Mouse (Mus musculus) retina, postnatal 1 day (tissue): ENCODE measurements around the gene Mbl2.
"Not testable (repeated sequence)": the region's sequence is repeated elsewhere in the genome, so short reads cannot be mapped to it uniquely, and the experiment has no call there.

Source experiments
- DNase-seq: peaks from one replicate; pipeline ENCODE4 v3.0.0-alpha.2; 2012

Mbl2 gene

DNA sequence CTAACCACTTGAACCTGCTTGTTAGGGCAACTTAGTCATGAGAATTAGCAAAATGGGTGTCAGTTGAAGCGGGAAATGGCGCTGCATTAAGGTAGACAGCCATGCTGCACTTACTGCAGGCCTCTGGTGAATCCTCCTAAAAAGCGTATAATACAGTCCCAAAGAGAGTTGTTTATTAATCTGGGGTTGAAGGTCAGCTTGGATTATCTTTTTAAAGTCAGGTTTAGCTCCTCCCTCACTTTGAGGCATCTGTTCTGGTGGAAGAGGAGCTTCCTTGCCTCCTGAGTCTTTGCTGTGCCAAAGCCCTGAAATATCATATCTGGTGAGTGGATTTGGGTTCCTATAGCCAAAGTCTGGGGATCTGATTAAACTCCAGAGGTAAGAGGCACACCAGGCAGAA, at the start of gene Mbl2:
Mbl2 (plus strand) TSS at position 252 of the 400 bp plus-strand sequence.
- no peak for DNase-seq

DNA sequence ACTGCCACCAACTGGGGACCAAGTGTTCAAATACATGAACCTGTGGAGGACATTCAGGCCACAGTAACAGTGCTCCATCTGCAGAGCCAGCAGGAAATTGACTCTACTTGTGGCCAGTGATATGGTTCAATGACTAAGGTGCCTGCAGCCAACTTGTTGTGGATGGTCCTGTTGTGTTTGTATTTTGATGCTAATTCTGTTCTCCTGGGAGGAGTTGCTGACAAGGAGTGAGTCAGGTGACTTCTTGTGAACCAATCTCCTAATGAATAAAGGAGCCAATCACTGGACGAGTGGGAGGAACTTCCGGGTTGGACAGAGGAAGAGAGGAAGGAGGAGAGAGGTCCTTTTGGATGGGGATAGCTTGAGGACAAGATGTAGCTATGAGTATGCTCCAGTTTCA, 47.2 kb upstream of the Mbl2 start:
- DNase-seq: no peak

DNA sequence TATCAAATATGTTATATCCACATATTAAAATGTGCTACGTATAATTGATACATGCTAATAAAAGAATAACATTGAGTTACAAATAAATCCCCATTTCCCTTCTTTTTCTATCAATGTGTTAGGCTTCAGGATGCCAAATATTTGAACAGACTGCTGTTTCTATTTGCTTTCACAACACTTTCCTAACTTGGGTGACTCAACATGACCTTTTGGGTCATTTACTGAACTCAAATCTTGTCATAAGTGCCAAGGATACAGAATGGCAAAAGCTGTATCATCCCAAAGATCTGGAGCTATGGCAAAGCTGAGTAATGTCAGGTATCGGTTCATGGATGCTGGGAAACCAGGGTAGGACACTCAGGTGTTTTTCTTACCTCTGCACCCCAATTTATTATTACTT, 45.5 kb upstream of the Mbl2 start:
- no peak for DNase-seq

DNA sequence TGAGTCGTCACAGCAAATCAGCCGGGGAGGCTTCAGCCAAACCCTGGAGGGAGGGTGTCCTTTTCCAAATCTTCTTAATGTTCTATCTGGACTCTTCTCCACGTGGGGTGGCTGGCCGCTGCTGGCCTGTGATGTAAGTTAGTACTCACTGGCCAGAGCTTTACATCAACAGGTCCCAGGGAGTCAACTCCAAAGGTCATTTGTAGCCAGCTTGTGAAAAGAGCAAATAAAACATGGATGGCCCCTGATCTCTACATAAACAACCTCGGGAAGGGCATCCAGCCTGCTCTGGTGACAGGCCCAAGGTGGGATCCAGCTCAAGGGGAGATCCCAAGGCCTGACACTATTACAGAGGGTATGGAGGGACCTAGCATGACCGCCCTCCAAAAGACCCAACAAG, 37.7 kb upstream of the Mbl2 start:
- DNase-seq: no peak

DNA sequence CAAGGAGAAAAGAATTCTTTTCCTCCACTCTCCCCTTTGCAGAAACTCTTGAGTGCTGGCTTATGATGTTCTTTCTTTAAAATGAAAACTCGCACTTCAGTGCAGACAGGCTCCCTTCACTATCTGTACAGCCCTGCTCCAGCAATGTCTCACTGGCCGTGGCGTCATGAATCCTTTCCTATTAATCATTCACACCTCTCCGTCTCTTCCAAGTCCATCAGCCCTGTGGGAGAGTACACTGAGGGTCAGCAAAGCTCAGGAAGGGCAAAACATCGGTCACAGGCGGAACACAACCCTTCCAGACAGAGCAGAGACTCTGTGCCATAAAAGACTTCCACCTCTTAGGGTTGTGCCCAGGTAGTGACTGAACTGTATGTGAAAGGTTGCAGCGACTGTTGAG, 30.6 kb upstream of the Mbl2 start:
- no peak for DNase-seq

DNA sequence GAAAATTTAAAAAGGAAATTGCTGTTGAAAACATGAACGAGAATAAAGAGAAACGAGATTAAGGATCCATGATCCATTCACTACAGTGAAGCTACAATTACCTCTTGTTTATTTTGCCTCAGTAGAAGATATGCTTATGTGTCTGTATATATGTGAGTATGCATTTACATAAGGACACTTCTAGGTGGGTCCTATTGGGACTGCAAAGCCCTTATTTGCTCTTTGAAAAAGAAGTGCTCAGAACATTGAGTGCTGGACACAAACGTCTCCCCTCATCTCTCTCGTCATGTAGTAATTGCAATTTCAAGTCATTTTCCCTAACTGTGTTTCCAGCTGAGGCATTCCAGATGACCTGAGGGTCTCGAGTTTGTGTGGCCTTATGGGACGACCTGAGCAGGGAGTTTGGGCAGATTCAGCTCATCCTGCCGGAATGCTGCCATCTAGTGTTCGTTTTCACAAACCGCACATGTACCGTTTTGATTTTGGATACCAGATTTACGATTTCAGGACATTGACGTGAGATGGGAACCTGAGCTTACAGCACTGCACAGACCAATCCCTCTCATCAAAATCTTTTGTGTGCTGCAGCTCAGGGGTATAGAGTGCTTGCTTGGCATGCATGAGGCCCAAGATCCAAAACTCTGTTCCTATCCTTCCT, 27.5 kb upstream of the Mbl2 start:
- DNase-seq: peak; percentile 85

DNA sequence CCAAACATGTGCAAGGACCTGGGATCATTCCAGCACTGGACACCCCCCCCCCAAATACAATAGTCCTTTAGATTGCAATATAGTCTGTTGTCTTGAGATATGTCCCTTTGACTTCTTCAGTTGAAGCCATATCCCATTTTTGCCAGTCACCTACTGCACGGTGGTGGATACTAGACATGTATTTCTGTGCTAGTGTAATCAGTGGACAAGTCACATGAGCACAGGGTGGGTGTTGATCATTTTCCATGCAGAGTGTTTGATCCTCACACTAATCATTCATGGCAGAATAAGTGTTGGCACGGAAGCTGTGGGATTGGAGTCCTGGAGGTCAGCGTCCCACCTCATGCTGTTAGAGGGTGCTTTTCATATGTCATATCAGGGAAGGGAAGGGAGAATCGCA, 26.9 kb upstream of the Mbl2 start:
- DNase-seq: no peak

DNA sequence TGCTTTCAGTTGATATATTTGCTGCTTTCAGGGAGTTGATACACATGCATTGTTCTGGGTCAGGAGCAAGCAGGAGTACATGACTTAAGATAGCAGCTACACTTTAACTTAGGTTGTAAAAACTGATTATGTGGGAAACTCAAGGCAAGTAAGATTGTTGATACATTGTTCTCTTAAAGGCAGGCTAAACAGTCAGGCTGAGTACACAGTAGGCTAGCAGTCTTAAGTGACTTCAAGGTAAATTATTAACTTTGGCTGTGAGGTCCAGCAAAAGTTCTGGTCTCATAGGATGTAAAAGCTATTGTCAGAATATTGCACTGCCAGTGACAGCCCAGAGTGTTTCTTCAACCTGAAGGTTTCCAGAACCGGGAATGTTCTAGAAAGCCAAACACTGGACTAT, 25.8 kb upstream of the Mbl2 start:
- DNase-seq: no peak

DNA sequence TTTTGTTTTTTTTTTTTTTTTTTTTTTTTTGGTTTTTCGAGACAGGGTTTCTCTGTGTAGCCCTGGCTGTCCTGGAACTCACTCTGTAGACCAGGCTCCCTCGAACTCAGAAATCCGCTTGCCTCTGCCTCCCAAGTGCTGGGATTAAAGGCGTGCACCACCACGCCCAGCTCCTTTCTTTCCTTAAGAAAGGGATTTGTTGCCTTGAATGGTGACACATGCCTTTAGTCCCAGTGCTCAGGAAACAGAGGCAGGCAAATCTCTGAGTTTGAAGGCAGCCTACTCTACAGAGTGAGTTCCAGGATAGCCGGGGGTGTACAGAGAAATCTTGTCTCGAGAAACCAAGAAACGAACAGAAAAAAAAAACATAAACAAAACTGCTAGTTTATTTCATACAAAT, 23.7 kb upstream of the Mbl2 start:
- not testable (repeated sequence) for DNase-seq

DNA sequence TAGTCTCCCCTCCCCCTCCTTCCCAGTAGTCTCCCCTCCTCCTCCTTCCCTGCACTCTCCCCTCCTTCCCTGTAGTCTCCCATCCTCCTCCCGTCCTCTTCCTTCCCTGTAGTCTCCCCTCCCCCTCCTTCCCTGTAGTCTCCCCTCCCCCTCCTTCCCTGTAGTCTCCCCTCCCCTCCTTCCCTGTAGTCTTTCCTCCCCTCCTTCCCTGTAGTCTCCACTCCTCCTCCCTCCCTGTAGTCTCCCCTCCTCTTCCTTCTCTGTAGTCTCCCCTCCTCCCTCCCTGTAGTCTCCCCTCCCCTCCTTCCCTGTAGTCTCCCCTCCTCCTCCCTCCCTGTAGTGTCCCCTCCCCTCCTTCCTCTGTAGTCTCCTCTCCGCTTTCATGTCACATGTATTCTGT, 18.7 kb upstream of the Mbl2 start:
- DNase-seq: peak; percentile 35

DNA sequence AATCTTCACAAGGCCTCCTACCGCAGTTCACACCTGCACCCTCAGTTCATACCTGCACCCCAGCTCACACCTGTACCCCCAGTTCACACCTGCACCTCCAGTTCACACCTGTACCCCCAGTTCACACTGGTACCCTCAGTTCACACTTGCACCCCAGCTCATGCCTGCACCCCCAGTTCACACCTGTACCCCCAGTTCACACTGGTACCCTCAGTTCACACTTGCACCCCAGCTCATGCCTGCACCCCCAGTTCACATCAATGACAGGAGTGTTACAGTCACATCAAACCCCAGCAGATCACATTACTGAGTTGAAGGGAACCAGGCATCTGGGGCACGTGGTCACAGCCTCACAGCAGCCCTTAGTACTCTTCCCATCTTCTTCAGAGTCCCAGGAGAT, 17.0 kb upstream of the Mbl2 start:
- not testable (repeated sequence) for DNase-seq

DNA sequence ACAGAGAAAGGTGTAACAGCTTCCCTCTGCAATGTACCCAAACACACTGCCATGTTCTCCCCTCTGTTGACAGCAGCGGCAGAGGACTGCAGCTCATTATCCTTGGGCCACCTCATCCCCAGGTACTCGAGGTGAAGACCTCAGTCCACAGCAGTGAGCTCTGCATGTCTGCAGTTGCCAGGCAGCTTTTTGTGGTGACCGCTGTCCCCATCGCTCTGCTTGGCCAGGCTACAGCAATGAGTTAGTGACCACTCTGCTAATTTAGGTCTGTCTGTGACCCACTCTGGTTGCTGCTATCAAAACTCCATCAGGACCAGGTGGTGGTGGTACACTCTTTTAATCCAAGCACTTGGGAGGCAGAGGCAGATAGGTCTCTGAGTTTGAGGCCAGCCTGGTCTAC, 16.6 kb upstream of the Mbl2 start:
- no peak for DNase-seq

DNA sequence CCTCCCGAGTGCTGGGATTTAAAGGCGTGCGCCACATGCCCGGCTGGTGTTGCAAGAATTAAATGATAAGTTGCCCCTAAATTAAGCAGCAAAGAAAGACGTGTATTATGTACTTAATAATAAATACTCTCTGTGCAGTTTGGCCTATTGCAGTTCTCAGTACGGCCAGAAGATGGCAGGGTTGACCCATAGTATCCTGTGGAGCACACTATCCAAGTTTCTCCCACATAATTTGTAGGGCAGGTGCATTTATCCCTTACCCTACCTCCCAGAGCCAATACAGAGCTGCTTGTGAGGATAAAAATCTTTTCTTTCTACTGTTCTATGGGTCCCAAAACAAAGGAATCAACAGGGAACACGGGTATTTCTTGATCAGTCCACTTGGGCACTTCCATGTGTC, 15.4 kb upstream of the Mbl2 start:
- DNase-seq: peak; percentile 72

DNA sequence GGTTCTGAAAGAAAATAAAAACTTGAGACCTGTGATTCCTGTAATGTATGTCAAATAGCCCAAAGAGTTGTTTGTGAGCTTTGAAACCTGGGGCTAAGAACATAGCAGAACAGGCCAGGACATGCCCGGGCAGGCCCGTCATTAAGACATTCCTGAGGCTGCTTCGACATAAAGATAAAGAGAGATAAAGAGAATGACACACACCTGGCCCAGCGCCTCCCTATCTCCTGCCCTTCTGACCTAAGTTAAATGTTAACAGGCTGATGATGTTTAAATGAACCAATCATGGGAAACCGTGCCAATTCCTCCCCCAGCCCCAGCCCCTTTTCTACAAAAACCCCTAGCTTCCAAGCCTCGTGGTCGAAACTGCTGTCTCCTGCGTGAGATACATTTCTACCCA, 10.1 kb upstream of the Mbl2 start:
- DNase-seq: not testable (repeated sequence)

DNA sequence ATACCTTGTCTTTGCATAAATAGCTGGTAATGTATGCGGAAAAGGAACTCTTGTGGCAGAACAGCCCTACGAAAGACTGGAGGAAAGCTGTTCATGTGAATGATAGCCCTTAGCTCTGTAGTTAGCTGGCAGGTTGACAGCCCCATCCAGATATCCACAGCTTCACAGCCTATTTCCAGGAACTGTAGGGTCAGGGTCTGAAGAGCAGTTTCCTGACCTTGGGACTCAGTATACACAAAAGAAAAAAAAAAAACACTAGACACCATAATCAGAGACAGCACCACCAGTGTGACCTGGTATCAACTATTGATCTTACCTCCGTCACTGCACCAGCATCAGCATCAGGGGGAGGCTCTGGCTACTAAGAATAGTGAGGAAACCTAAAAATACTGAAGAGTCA, 3.3 kb upstream of the Mbl2 start:
- no peak for DNase-seq

DNA sequence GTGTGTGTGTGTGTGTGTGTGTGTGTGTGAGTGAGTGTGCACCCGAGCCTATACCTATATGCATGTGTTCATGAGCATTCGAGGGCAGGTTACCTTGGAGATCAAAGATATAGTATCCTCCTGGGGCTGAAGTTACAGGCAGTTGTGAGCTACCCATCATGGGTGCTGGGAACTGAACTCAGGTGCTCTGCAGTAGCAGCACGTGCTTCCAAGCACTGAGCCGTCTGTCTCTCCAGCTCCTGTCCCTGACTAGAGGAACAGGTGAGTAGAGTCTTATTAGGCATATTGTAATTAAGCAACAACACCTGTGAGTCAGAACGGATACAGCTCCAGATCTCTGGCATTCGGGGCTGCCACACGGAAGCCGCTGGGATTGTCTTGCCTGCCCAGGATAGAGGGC, 1.7 kb downstream of the Mbl2 start:
- DNase-seq: no peak

DNA sequence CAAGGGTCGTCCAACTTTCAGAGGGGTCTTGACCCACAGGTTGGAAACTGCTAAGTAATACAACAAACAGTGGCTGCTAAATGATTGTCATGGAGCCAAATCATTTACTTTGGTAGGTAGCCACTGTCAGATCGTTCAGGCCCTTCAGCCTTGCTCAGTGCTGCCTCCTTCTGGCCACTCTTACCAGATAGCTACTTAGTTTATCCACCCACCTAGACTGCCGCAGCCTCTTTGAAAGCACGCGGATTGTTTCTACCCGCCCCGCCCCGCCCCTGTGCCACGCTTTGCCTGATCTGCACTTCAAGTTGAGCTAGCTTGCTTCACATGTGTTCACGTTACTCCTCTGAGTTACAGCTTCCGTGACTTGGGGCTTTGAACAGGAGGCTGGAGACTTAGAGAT, 14.6 kb downstream of the Mbl2 start:
- peak; percentile 68 for DNase-seq

DNA sequence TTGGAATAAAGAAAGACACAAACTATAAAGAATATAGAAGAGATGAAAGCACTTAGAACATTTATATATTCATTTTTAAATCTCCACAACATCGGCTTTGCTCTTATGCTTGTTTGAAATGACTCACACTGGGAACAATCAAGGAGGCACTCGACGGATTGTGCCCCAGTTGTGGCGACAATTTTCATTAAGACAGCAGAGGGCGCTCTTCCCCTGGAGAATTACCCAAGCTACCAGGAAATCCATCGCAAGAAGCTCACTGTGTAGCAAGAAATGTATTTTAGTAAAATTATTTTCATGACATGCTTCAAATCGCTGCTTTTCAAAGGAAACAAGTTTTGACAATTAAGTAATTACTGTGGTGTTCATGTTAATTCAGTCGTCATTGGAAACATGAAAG, 16.1 kb downstream of the Mbl2 start:
- DNase-seq: peak; percentile 80

DNA sequence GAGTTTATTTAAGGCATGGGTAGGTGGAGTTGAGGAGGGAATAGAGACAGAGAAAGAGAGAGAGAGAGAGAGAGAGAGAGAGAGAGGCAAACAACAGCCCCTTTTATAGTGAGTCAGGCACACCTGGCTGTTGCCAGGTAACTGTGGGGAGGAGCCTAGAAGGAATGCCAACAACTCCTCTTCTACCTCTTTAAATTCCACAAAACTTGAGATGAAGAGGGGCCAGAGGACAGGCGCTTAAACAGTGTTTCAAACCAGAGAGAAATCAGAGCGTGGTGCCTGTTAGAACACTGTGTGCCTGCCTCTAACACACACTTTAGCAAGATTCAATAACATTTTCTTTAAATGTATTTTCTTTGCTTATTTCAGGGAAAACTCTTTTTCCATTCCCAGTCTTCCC, 19.5 kb downstream of the Mbl2 start:
- DNase-seq: no peak

DNA sequence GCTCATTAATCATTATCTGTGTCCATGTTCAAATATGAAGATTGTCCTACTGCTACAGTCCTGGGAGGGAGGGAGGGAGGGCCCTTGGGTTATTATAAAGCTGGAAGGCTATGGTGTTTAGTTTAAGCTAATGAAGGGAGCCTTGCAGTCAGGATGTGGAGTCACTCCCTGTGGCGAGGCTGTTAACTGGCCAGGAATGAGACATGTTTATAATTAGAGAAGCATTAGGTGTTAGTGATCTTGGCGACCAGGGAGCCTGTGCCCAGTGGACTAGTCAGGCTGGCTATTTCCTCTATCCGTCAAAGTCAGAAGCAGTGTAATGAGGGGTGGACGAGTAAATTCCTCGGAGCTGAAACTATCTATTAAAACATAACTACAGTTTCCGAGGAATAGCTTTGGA, 23.6 kb downstream of the Mbl2 start:
- peak; percentile 19 for DNase-seq

DNA sequence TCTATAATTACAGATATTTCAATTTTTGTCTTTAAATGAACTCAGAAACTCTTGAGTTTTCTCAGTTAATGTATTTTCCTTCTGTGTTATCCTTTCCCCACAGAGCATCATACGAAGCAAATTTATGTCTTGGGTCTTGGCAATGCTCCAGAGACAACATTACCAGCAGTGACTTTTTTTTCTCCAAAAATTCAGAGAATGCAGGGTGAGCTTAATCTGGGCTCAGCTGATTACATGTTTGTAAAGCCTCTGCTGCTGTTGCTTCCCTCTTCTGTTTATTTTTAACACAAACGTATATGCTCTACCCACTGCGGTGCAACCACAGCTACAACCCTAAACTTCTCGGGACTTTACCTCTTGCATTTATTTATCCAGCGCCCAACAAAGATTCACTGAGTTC, 48.4 kb downstream of the Mbl2 start:
- DNase-seq: no peak

DNA sequence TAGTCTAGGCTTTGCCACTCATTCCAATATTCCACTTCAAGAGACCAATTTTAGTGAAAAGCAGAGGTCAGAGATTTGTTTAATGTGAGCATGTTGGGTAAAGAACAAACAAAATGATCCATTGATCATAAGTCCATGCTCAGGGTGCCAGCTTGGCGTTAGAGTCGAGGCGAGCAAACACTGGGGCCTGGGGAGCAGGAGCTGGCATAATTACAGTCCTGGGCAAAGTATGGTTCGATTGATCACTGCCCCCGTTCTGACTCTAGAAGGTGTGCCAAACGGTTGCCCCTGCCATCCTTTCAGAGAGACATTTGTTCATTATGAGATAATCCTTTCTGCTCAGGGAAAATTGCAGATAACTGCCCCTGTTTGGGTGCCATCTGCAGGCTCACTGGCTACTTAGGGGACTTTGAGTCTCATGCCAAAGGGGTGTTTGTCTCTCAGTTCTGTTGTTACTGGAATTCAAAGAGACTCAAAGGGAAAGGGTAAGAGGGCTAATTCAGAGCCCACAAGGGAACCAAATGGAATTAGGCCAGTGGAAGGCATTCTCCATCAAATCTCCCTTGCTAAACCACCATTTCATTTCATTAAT, 55.3 kb downstream of the Mbl2 start:
- DNase-seq: no peak
